Mouse (Mus musculus) CH12.LX (cell line): ENCODE data around the gene Sigirr. TPM values are rescaled to one million over a fixed set of nuclear protein-coding genes. Genes with fewer than 3 reads are reported as not detected.

Experiments used
- DNase-seq: peaks from one replicate; pipeline ENCODE4 v3.0.0-alpha.2; 2013; ENCODE audit errors: extremely low read depth
- H3K27ac ChIP-seq: 2 replicates; pipeline ENCODE4 v1.5.1; 2012; ENCODE audit warnings: low read depth, mild to moderate bottlenecking, control low read depth, moderate library complexity; ENCODE audit not compliant: insufficient read depth
- H3K27me3 ChIP-seq: replicated peaks from 2 replicates; pipeline ENCODE3; 2012; ENCODE audit warnings: inconsistent platforms
- H3K36me3 ChIP-seq, 2 experiments: replicated peaks in 1 of 2; 2 replicates each; pipeline versions ENCODE3 to v1.6.1; 2012; ENCODE audit warnings: inconsistent platforms in 1 of 2, low read length in 1 of 2, mild to moderate bottlenecking in 1 of 2, mixed read lengths in 1 of 2, moderate library complexity in 1 of 2; ENCODE audit not compliant: control insufficient read depth in 1 of 2, insufficient read depth in 1 of 2
- H3K4me1 ChIP-seq, 2 experiments: 2 replicates each; pipeline ENCODE4 v1.6.1; 2012; ENCODE audit warnings: inconsistent platforms in 1 of 2, moderate library complexity in 1 of 2; ENCODE audit not compliant: insufficient read depth in 2 of 2, control insufficient read depth in 1 of 2
- H3K4me2 ChIP-seq: 2 replicates; pipeline ENCODE4 v1.6.1; 2012; ENCODE audit warnings: low read depth, mild to moderate bottlenecking, control low read depth; ENCODE audit not compliant: poor library complexity, insufficient read depth, severe bottlenecking
- H3K4me3 ChIP-seq, 3 experiments: fragments of 150-350 bp in 1 of 3; sonication (generic) in 1 of 3; replicated peaks in 1 of 3; 2 replicates each; pipeline versions ENCODE3 to v1.5.1; 2011 to 2012; ENCODE audit warnings: low read depth in 2 of 3, low read length in 2 of 3, mild to moderate bottlenecking in 2 of 3, moderate library complexity in 2 of 3, control low read depth in 1 of 3, improper control_type of control experiment in 1 of 3, inconsistent platforms in 1 of 3, mixed read lengths in 1 of 3; ENCODE audit not compliant: poor library complexity in 1 of 3
- H3K79me2 ChIP-seq: replicated peaks from 2 replicates; pipeline ENCODE4 v1.6.1; 2012; ENCODE audit warnings: mild to moderate bottlenecking, moderate library complexity; ENCODE audit not compliant: control insufficient read depth, poor library complexity, insufficient read depth, severe bottlenecking; ENCODE audit errors: extremely low read depth
- H3K9ac ChIP-seq: 2 replicates; pipeline ENCODE4 v1.6.1; 2012; ENCODE audit warnings: low read depth, mild to moderate bottlenecking, control low read depth, moderate library complexity; ENCODE audit not compliant: insufficient read depth
- H3K9me3 ChIP-seq: replicated peaks from 2 replicates; pipeline ENCODE3; 2012; ENCODE audit warnings: low read length, inconsistent platforms, mixed read lengths
- BHLHE40 ChIP-seq: IDR thresholded peaks from 2 replicates; pipeline ENCODE4 v1.6.1; 2011; ENCODE audit warnings: mild to moderate bottlenecking, low read depth, low read length, improper control_type of control experiment
- CHD1 ChIP-seq: IDR thresholded peaks from 2 replicates; pipeline ENCODE4 v1.6.1; 2012; ENCODE audit warnings: low read depth, low read length, improper control_type of control experiment, inconsistent platforms
- CHD2 ChIP-seq: IDR thresholded peaks from 2 replicates; pipeline ENCODE4 v1.6.1; 2011; ENCODE audit warnings: low read length, improper control_type of control experiment
- CTCF ChIP-seq, 2 experiments: IDR thresholded peaks in 1 of 2; conservative IDR thresholded peaks in 1 of 2; 2 replicates each; pipeline ENCODE4 v1.5.1; 2011 to 2012; ENCODE audit warnings: low read depth in 2 of 2, low read length in 2 of 2, improper control_type of control experiment in 1 of 2, inconsistent platforms in 1 of 2, mild to moderate bottlenecking in 1 of 2, moderate library complexity in 1 of 2
- E2F4 ChIP-seq: IDR thresholded peaks from 2 replicates; pipeline ENCODE4 v1.6.1; 2011; ENCODE audit warnings: low read depth, low read length, improper control_type of control experiment; ENCODE audit not compliant: insufficient replicate concordance
- ELF1 ChIP-seq: IDR thresholded peaks from 2 replicates; pipeline ENCODE4 v1.6.1; 2014; ENCODE audit warnings: low read depth, mild to moderate bottlenecking, inconsistent platforms, low read length, improper control_type of control experiment
- EP300 ChIP-seq: IDR thresholded peaks from 2 replicates; pipeline ENCODE4 v1.6.1; 2011; ENCODE audit warnings: low read length, improper control_type of control experiment
- ETS1 ChIP-seq: conservative IDR thresholded peaks from 2 replicates; pipeline ENCODE4 v1.6.1; 2012; ENCODE audit warnings: low read depth, mild to moderate bottlenecking, inconsistent platforms, low read length, improper control_type of control experiment, moderate library complexity
- GABPA ChIP-seq: IDR thresholded peaks from 2 replicates; pipeline ENCODE4 v1.6.1; 2012; ENCODE audit warnings: low read depth, low read length, improper control_type of control experiment, inconsistent platforms; ENCODE audit not compliant: insufficient replicate concordance
- HCFC1 ChIP-seq: IDR thresholded peaks from 2 replicates; pipeline ENCODE4 v1.6.1; 2012; ENCODE audit warnings: low read depth, mild to moderate bottlenecking, inconsistent platforms, low read length, improper control_type of control experiment
- IRF4 ChIP-seq: IDR thresholded peaks from 2 replicates; pipeline ENCODE4 v1.6.1; 2014; ENCODE audit warnings: low read depth, mild to moderate bottlenecking, inconsistent platforms, low read length, improper control_type of control experiment
- JUN ChIP-seq: IDR thresholded peaks from 2 replicates; pipeline ENCODE4 v1.6.1; 2011; ENCODE audit warnings: low read depth, mild to moderate bottlenecking, low read length, improper control_type of control experiment, moderate library complexity; ENCODE audit not compliant: insufficient read depth
- JUND ChIP-seq: conservative IDR thresholded peaks from 2 replicates; pipeline ENCODE4 v1.6.1; 2011; ENCODE audit warnings: low read depth, low read length, improper control_type of control experiment
- KAT2A ChIP-seq: IDR thresholded peaks from 2 replicates; pipeline ENCODE4 v1.6.1; 2012; ENCODE audit warnings: low read length, improper control_type of control experiment, inconsistent platforms; ENCODE audit not compliant: insufficient replicate concordance
- MAX ChIP-seq: IDR thresholded peaks from 2 replicates; pipeline ENCODE4 v1.6.1; 2011; ENCODE audit warnings: low read length, improper control_type of control experiment
- MAZ ChIP-seq: IDR thresholded peaks from 2 replicates; pipeline ENCODE4 v1.6.1; 2012; ENCODE audit warnings: low read depth, mild to moderate bottlenecking, inconsistent platforms, low read length, improper control_type of control experiment, moderate library complexity
- MEF2A ChIP-seq: IDR thresholded peaks from 2 replicates; pipeline ENCODE4 v1.6.1; 2014; ENCODE audit warnings: low read depth, mild to moderate bottlenecking, inconsistent platforms, low read length, improper control_type of control experiment, borderline replicate concordance
- MXI1 ChIP-seq: IDR thresholded peaks from 2 replicates; pipeline ENCODE4 v1.6.1; 2011; ENCODE audit warnings: mild to moderate bottlenecking, low read depth, low read length, improper control_type of control experiment
- MYC ChIP-seq: IDR thresholded peaks from 2 replicates; pipeline ENCODE4 v1.6.1; 2011; ENCODE audit warnings: low read depth, mild to moderate bottlenecking, improper control_type of control experiment, low read length
- NELFE ChIP-seq: IDR thresholded peaks from 2 replicates; pipeline ENCODE4 v1.6.1; 2011; ENCODE audit warnings: low read depth, low read length, improper control_type of control experiment
- NRF1 ChIP-seq: IDR thresholded peaks from 2 replicates; pipeline ENCODE4 v1.6.1; 2014; ENCODE audit warnings: low read depth, mild to moderate bottlenecking, inconsistent platforms, low read length, improper control_type of control experiment, moderate library complexity
- PAX5 ChIP-seq: IDR thresholded peaks from 2 replicates; pipeline ENCODE4 v1.6.1; 2012; ENCODE audit warnings: low read length, inconsistent platforms, mixed read lengths
- POLR2A ChIP-seq: IDR thresholded peaks from 2 replicates; pipeline ENCODE4 v1.6.1; 2011; ENCODE audit warnings: low read depth, mild to moderate bottlenecking, improper control_type of control experiment, low read length
- POLR2AphosphoS2 ChIP-seq: IDR thresholded peaks from 2 replicates; pipeline ENCODE4 v1.6.1; 2011; ENCODE audit warnings: low read depth, low read length, improper control_type of control experiment
- RAD21 ChIP-seq: IDR thresholded peaks from 2 replicates; pipeline ENCODE4 v1.6.1; 2011; ENCODE audit warnings: low read depth, mild to moderate bottlenecking, low read length, improper control_type of control experiment, moderate library complexity
- RCOR1 ChIP-seq: conservative IDR thresholded peaks from 2 replicates; pipeline ENCODE4 v1.6.1; 2012; ENCODE audit warnings: low read depth, mild to moderate bottlenecking, inconsistent platforms, low read length, improper control_type of control experiment
- SIN3A ChIP-seq: IDR thresholded peaks from 2 replicates; pipeline ENCODE4 v1.6.1; 2012; ENCODE audit warnings: low read length, improper control_type of control experiment, inconsistent platforms
- SMC3 ChIP-seq: IDR thresholded peaks from 2 replicates; pipeline ENCODE4 v1.6.1; 2011; ENCODE audit warnings: low read depth, low read length, improper control_type of control experiment
- TBP ChIP-seq: conservative IDR thresholded peaks from 2 replicates; pipeline ENCODE4 v1.6.1; 2011; ENCODE audit warnings: low read depth, low read length, improper control_type of control experiment
- UBTF ChIP-seq: IDR thresholded peaks from 2 replicates; pipeline ENCODE4 v1.6.1; 2012; ENCODE audit warnings: low read depth, mild to moderate bottlenecking, inconsistent platforms, low read length, improper control_type of control experiment, moderate library complexity
- USF1 ChIP-seq: IDR thresholded peaks from 2 replicates; pipeline ENCODE4 v1.6.1; 2014; ENCODE audit warnings: low read depth, mild to moderate bottlenecking, inconsistent platforms, low read length, improper control_type of control experiment
- USF2 ChIP-seq: conservative IDR thresholded peaks from 2 replicates; pipeline ENCODE4 v1.6.1; 2011; ENCODE audit warnings: low read depth, low read length, improper control_type of control experiment
- ZKSCAN1 ChIP-seq: IDR thresholded peaks from 2 replicates; pipeline ENCODE4 v1.6.1; 2012; ENCODE audit warnings: low read depth, inconsistent platforms, low read length, improper control_type of control experiment, borderline replicate concordance
- ZMIZ1 ChIP-seq: IDR thresholded peaks from 2 replicates; pipeline ENCODE4 v1.6.1; 2012; ENCODE audit warnings: low read depth, mild to moderate bottlenecking, inconsistent platforms, low read length, improper control_type of control experiment
- ZNF384 ChIP-seq: IDR thresholded peaks from 2 replicates; pipeline ENCODE4 v1.6.1; 2012; ENCODE audit warnings: low read depth, low read length, improper control_type of control experiment, inconsistent platforms
- dilution Hi-C: fragments of 300-500 bp; cut with MboI; formaldehyde crosslinking; loops from 2 replicates; pipeline ENCODE4 v1.14.3; 2020; ENCODE audit warnings: low sequenced_read_pairs; ENCODE audit not compliant: extremely low pct_unique_long_range_greater_than_20kb, extremely low pct_ligation_motif_present
- in situ Hi-C: fragments of 300-500 bp; cut with MboI; formaldehyde crosslinking; loops from 3 replicates; pipeline ENCODE4 v1.14.3; 2019; ENCODE audit warnings: low sequenced_read_pairs, low pct_ligation_motif_present, low pct_unique_long_range_greater_than_20kb, mixed read lengths
- polyA plus RNA-seq: library from polyadenylated mRNA; unstranded; fragments of >175 nt; gene quantifications from 2 replicates; pipeline ENCODE4 v1.2.1, GENCODE M21; 2012; ENCODE audit warnings: low read depth; ENCODE audit not compliant: insufficient read length
- total RNA-seq, 2 experiments: library from RNA; depleted of rRNA; stranded (reverse); fragments of 300-350 nt in 1 of 2; fragments of >200 nt in 1 of 2; gene quantifications; 2 replicates each; pipeline ENCODE4 v1.2.3; 2012 to 2014

The Sigirr gene
- total and polyA plus RNA-seq, 3 experiments, result 15.6 to 19.2 (median 16.1) TPM

DNA sequence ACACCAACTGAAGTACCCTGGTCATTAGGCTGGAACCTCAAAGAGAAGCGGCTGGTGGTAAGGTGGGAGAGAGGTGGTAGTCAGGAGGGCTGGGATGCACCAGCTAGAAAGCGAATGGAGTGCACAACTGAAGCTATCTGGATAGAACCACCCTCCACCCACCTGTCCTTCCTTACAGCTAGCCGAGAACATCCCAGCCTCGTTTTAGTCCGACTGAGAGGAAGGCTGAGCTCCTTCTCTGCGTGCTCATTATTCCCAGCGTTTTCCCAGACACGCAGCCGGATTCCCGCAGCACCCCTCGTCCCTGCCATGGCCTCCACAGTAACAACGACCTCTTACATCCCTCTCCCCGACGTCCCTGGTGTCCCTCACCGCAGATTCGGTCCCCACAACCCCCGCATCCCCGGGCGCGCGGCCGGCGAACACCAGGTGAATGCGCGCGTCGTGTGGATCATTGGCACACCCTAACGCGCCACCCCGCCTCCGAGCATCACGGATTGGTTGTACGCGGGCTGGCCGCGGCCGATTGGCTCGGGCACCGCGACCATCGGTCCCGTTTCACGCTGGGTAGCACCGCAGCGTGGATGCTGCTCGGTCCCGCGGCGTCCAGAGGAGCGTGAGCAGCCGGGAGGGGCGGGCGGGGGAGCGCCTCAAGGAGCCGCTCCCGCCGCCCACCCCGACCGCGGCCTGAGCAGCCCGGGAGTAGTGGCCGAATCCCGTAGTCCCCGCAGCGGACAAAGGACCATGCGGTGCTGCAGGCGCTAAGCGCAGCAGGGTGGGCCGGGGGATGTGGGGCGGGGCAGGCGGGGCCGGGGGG lies 39.7 kb downstream of the Sigirr start, which contains the start of gene B4galnt4:
TSS of gene B4galnt4 (plus strand) at position 679 of the 817 bp plus-strand sequence.
- Histone ChIP-seq H3K9ac (peak within 1 kb of the TSS; percentile 38), H3K4me2 (peak within 1 kb of the TSS; percentile 92)

DNA sequence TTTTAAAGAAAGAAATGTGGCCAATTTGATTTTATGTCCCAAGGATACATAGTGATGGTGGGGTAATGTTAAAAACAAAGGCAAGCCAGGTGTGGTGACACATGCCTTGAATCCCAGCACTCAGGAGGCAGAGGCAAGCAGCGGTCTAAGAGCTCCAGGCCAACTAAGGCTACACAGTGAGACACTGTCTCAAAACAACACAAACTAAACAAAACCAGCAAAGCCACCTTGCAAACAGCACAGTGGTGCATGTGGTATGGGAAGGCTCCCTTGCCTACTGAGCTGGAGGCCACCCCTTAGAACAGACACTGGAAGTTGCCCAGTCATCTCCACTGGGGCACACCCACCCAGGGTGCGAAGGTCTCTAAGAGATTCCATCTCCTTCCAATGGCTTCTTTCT lies 40.4 kb downstream of the Sigirr start:
- DNase-seq, result no peak
- no peaks in the 10 kb centered on the region for H3K79me2 ChIP-seq
- dilution Hi-C loops, result no loop called here
- H3K4me2 ChIP-seq, result peak overlapping the region; percentile 92
- H3K36me3 ChIP-seq, result no peaks in the 10 kb centered on the region
- peaks cover 68% of the 10 kb centered on the region for H3K27me3 ChIP-seq
- H3K27ac ChIP-seq, result no peak overlapping the region
- no peak overlapping the region for H3K9ac ChIP-seq
- peaks cover 16% of the 10 kb centered on the region for H3K9me3 ChIP-seq
- no peak overlapping the region for H3K4me3 ChIP-seq
- H3K4me1 ChIP-seq, result peaks cover 21 to 38% of the 10 kb centered on the region in 2 experiments
- TF ChIP-seq ZNF384 (no peak), USF2 (no peak), KAT2A (no peak), USF1 (no peak), EP300 (no peak), CTCF (conservative IDR thresholded peaks at IDR 0.05 in 1 of 2, IDR thresholded peaks at IDR 0.05 in 1 of 2; ENCODE audit: low read depth in 2 of 2, low read length in 2 of 2) (no peak), IRF4 (no peak), ELF1 (no peak), HCFC1 (no peak), ETS1 (no peak), NELFE (no peak), JUND (no peak)
- TF ChIP-seq, all 38 proteins: peak for 0
- in situ Hi-C loops, result no loop called here

More for the DNA sequence above, 39.7 kb downstream of the Sigirr start, which contains the start of gene B4galnt4:
- no peaks in the 10 kb centered on the region for H3K36me3 ChIP-seq
- peaks cover 12% of the 10 kb centered on the region for H3K9me3 ChIP-seq
- in situ Hi-C loops, result no loop called here
- peaks cover 75% of the 10 kb centered on the region for H3K27me3 ChIP-seq
- no peak within 1 kb of the TSS for H3K27ac ChIP-seq
- H3K4me3 ChIP-seq, result peak within 1 kb of the TSS; percentile 12 to 65 (median 46)
- dilution Hi-C loops, result no loop called here
- no peak for TF ChIP-seq USF2
- 0 out of 2 replicates have a peak, but pooled peaks have one; percentile 22 for TF ChIP-seq NELFE
- TF ChIP-seq MXI1, result peak; percentile 50; the same call in 1 of the 2 replicates
- TF ChIP-seq HCFC1, result no peak
- TF ChIP-seq GABPA, result no peak
- TF ChIP-seq MYC, result no peak
- TF ChIP-seq PAX5, result no peak
- no peak for TF ChIP-seq ZKSCAN1
- no peak for TF ChIP-seq USF1
- no peak for TF ChIP-seq JUN
- no peak for TF ChIP-seq MEF2A
- no peak for TF ChIP-seq CHD2
- TF ChIP-seq MAZ, result no peak
- no peak for TF ChIP-seq EP300
- no peak for TF ChIP-seq ZNF384
- TF ChIP-seq RAD21, result no peak
- TF ChIP-seq POLR2A, result peak; percentile 61
- TF ChIP-seq SMC3, result no peak
- TF ChIP-seq MAX, result 0 out of 2 replicates have a peak, but pooled peaks have one; percentile 22
- TF ChIP-seq SIN3A, result no peak
- no peak for TF ChIP-seq NRF1
- no peak for TF ChIP-seq CHD1
- no peak for TF ChIP-seq POLR2AphosphoS2
- TF ChIP-seq ELF1, result no peak
- 0 out of 2 replicates have a peak, but pooled peaks have one; percentile 26 for TF ChIP-seq ZMIZ1
- no peak for TF ChIP-seq UBTF
- no peak for TF ChIP-seq KAT2A
- no peak for TF ChIP-seq BHLHE40
- no peak for TF ChIP-seq TBP
- no peak for TF ChIP-seq E2F4
- no peak for TF ChIP-seq RCOR1
- TF ChIP-seq, all 38 proteins: peak for 5
- no peak for DNase-seq
- Histone ChIP-seq H3K4me1 (peaks cover 21 to 38% of the 10 kb centered on the region in 2 experiments), H3K79me2 (no peaks in the 10 kb centered on the region)
